Mouse (Mus musculus): ENCODE measurements around the gene Lypd6b. TPM values are rescaled to one million over a fixed set of nuclear protein-coding genes. Genes with fewer than 3 reads are reported as not detected.

The Lypd6b gene
- polyA plus RNA-seq, 1 experiment from 2014 or later = 12.5 TPM

- Histone ChIP-seq H3K36me3 (no peaks in the 10 kb centered on the region), H3K4me1 (no peaks in the 10 kb centered on the region), H3K27ac (replicated peaks) (no peak overlapping the region), H3K9ac (no peak overlapping the region), H3K9me3 (replicated peaks) (no peaks in the 10 kb centered on the region), H3K4me3 (replicated peaks) (no peak overlapping the region), H3K27me3 (no peaks in the 10 kb centered on the region), H3K4me2 (replicated peaks) (no peak overlapping the region)
- no peak for ATAC-seq (ENCODE audit: insufficient number of reproducible peaks, low FRiP score, low TSS enrichment, low read depth)
- WGBS = 56% methylated on average over 9 of the region's 9 CpGs
These were observed 93.0 kb downstream of the Lypd6b start for GRCm38 (mm10) chr2:49880507-49880906.

- H3K4me2 ChIP-seq (replicated peaks) = no peak overlapping the region
- 83% methylated on average over 1 of the region's 1 CpGs for WGBS
- no peak overlapping the region for H3K9ac ChIP-seq
- no peaks in the 10 kb centered on the region for H3K4me1 ChIP-seq
- no peak overlapping the region for H3K4me3 ChIP-seq (replicated peaks)
- ATAC-seq (ENCODE audit: insufficient number of reproducible peaks, low FRiP score, low TSS enrichment, low read depth) = no peak
- no peaks in the 10 kb centered on the region for H3K27me3 ChIP-seq
- H3K27ac ChIP-seq (replicated peaks) = no peak overlapping the region
- no peaks in the 10 kb centered on the region for H3K36me3 ChIP-seq
- H3K9me3 ChIP-seq (replicated peaks) = no peaks in the 10 kb centered on the region
These were observed 93.5 kb downstream of the Lypd6b start for GRCm38 (mm10) chr2:49881002-49881401.

- Histone ChIP-seq H3K4me1 (no peaks in the 10 kb centered on the region), H3K27me3 (no peaks in the 10 kb centered on the region), H3K9ac (no peak overlapping the region), H3K27ac (replicated peaks) (no peak overlapping the region), H3K9me3 (replicated peaks) (no peaks in the 10 kb centered on the region), H3K36me3 (no peaks in the 10 kb centered on the region), H3K4me2 (replicated peaks) (no peak overlapping the region), H3K4me3 (replicated peaks) (no peak overlapping the region)
- no peak for ATAC-seq (ENCODE audit: insufficient number of reproducible peaks, low FRiP score, low TSS enrichment, low read depth)
- WGBS = 89% methylated on average over 1 of the region's 1 CpGs
These were observed 95.0 kb downstream of the Lypd6b start for GRCm38 (mm10) chr2:49882461-49882860.

- Histone ChIP-seq H3K9ac (no peak overlapping the region), H3K4me2 (replicated peaks) (no peak overlapping the region), H3K27me3 (no peaks in the 10 kb centered on the region), H3K4me3 (replicated peaks) (no peak overlapping the region), H3K9me3 (replicated peaks) (no peaks in the 10 kb centered on the region), H3K4me1 (no peaks in the 10 kb centered on the region), H3K36me3 (no peaks in the 10 kb centered on the region), H3K27ac (replicated peaks) (no peak overlapping the region)
- no peak for ATAC-seq (ENCODE audit: insufficient number of reproducible peaks, low FRiP score, low TSS enrichment, low read depth)
- 40% methylated on average over 3 of the region's 3 CpGs for WGBS
These were observed 96.5 kb downstream of the Lypd6b start for GRCm38 (mm10) chr2:49883990-49884389.

- H3K36me3 ChIP-seq = no peaks in the 10 kb centered on the region
- H3K27me3 ChIP-seq = no peaks in the 10 kb centered on the region
- no peak overlapping the region for H3K4me3 ChIP-seq (replicated peaks)
- 47% methylated on average over 4 of the region's 4 CpGs for WGBS
- H3K4me2 ChIP-seq (replicated peaks) = no peak overlapping the region
- no peaks in the 10 kb centered on the region for H3K4me1 ChIP-seq
- H3K9me3 ChIP-seq (replicated peaks) = no peaks in the 10 kb centered on the region
- no peak for ATAC-seq (ENCODE audit: insufficient number of reproducible peaks, low FRiP score, low TSS enrichment, low read depth)
- H3K27ac ChIP-seq (replicated peaks) = no peak overlapping the region
- no peak overlapping the region for H3K9ac ChIP-seq
These were observed 98.7 kb downstream of the Lypd6b start for GRCm38 (mm10) chr2:49886209-49886608.

GRCm38 (mm10) chr2:49888346-49888745, 100.9 kb downstream of the Lypd6b start:
- no peak overlapping the region for H3K4me3 ChIP-seq (replicated peaks)
- H3K36me3 ChIP-seq = no peaks in the 10 kb centered on the region
- ATAC-seq (ENCODE audit: insufficient number of reproducible peaks, low FRiP score, low TSS enrichment, low read depth) = no peak
- whole genome bisulfite sequencing = 72% methylated on average over 4 of the region's 4 CpGs
- no peak overlapping the region for H3K27ac ChIP-seq (replicated peaks)
- H3K9me3 ChIP-seq (replicated peaks) = no peaks in the 10 kb centered on the region
- no peak overlapping the region for H3K9ac ChIP-seq
- H3K27me3 ChIP-seq = no peaks in the 10 kb centered on the region
- no peak overlapping the region for H3K4me2 ChIP-seq (replicated peaks)
- no peaks in the 10 kb centered on the region for H3K4me1 ChIP-seq

- Histone ChIP-seq H3K4me1 (no peaks in the 10 kb centered on the region), H3K4me2 (replicated peaks) (no peak overlapping the region), H3K27me3 (no peaks in the 10 kb centered on the region), H3K36me3 (no peaks in the 10 kb centered on the region), H3K9ac (no peak overlapping the region), H3K4me3 (replicated peaks) (no peak overlapping the region), H3K27ac (replicated peaks) (no peak overlapping the region), H3K9me3 (replicated peaks) (no peaks in the 10 kb centered on the region)
- no peak for ATAC-seq (ENCODE audit: insufficient number of reproducible peaks, low FRiP score, low TSS enrichment, low read depth)
- 29% methylated on average over 2 of the region's 2 CpGs for WGBS
These were observed 103.2 kb downstream of the Lypd6b start for GRCm38 (mm10) chr2:49890727-49891126.

- no peak overlapping the region for H3K4me2 ChIP-seq (replicated peaks)
- H3K4me1 ChIP-seq = peaks cover 10% of the 10 kb centered on the region; the same call in 1 of the 2 replicates
- H3K27ac ChIP-seq (replicated peaks) = no peak overlapping the region
- ATAC-seq (ENCODE audit: insufficient number of reproducible peaks, low FRiP score, low TSS enrichment, low read depth) = no peak
- H3K36me3 ChIP-seq = no peaks in the 10 kb centered on the region
- H3K4me3 ChIP-seq (replicated peaks) = no peak overlapping the region
- H3K27me3 ChIP-seq = no peaks in the 10 kb centered on the region
- no peaks in the 10 kb centered on the region for H3K9me3 ChIP-seq (replicated peaks)
- WGBS = 45% methylated on average over 6 of the region's 6 CpGs
- H3K9ac ChIP-seq = no peak overlapping the region
These were observed 122.4 kb downstream of the Lypd6b start for GRCm38 (mm10) chr2:49909838-49910407.

GRCm38 (mm10) chr2:49911296-49912034, 124.0 kb downstream of the Lypd6b start:
- Histone ChIP-seq H3K9me3 (replicated peaks) (no peaks in the 10 kb centered on the region), H3K4me2 (replicated peaks) (no peak overlapping the region), H3K4me3 (replicated peaks) (no peak overlapping the region), H3K4me1 (peaks cover 10% of the 10 kb centered on the region; the same call in 1 of the 2 replicates), H3K27ac (replicated peaks) (no peak overlapping the region), H3K27me3 (no peaks in the 10 kb centered on the region), H3K36me3 (no peaks in the 10 kb centered on the region), H3K9ac (no peak overlapping the region)
- ATAC-seq (ENCODE audit: insufficient number of reproducible peaks, low FRiP score, low TSS enrichment, low read depth) = no peak
- 76% methylated on average over 7 of the region's 7 CpGs for WGBS

GRCm38 (mm10) chr2:49912261-49912895, 124.9 kb downstream of the Lypd6b start:
- Histone ChIP-seq H3K27me3 (no peaks in the 10 kb centered on the region), H3K4me1 (peaks cover 10% of the 10 kb centered on the region; the same call in 1 of the 2 replicates), H3K27ac (replicated peaks) (no peak overlapping the region), H3K4me2 (replicated peaks) (no peak overlapping the region), H3K36me3 (no peaks in the 10 kb centered on the region), H3K9me3 (replicated peaks) (no peaks in the 10 kb centered on the region), H3K9ac (no peak overlapping the region), H3K4me3 (replicated peaks) (no peak overlapping the region)
- no peak for ATAC-seq (ENCODE audit: insufficient number of reproducible peaks, low FRiP score, low TSS enrichment, low read depth)
- WGBS = 67% methylated on average over 3 of the region's 3 CpGs

- 0 out of 2 replicates have a peak, but pooled peaks cover 5% of the 10 kb centered on the region for H3K4me1 ChIP-seq
- no peak overlapping the region for H3K4me2 ChIP-seq (replicated peaks)
- H3K9me3 ChIP-seq (replicated peaks) = no peaks in the 10 kb centered on the region
- no peak for ATAC-seq (ENCODE audit: insufficient number of reproducible peaks, low FRiP score, low TSS enrichment, low read depth)
- H3K27ac ChIP-seq (replicated peaks) = no peak overlapping the region
- H3K4me3 ChIP-seq (replicated peaks) = no peak overlapping the region
- no peak overlapping the region for H3K9ac ChIP-seq
- 77% methylated on average over 10 of the region's 10 CpGs for WGBS
- no peaks in the 10 kb centered on the region for H3K27me3 ChIP-seq
- H3K36me3 ChIP-seq = no peaks in the 10 kb centered on the region
These were observed 130.0 kb downstream of the Lypd6b start for GRCm38 (mm10) chr2:49917489-49917888.

Measured in embryonic facial prominence, embryonic 15.5 days (tissue).